Mouse (Mus musculus) hindbrain, embryonic 12.5 days (tissue): ENCODE results near the gene D2hgdh. TPM values are rescaled to one million over a fixed set of nuclear protein-coding genes. Genes with fewer than 3 reads are reported as not detected.
"Not testable (repeated sequence)": the region's sequence is repeated elsewhere in the genome, so short reads cannot be mapped to it uniquely, and the experiment has no call there.

Experiments
- ATAC-seq: fragments of 200-750 bp; cut with Nextera tagmentation; 2 replicates; pipeline ENCODE4 v1.8.0; 2017; ENCODE audit warnings: moderate TSS enrichment; ENCODE audit not compliant: low FRiP score
- H3K27ac ChIP-seq: fragments of 300-500 bp; sonication (generic); 2 replicates; pipeline ENCODE4 v1.5.1; 2016; ENCODE audit warnings: mild to moderate bottlenecking
- H3K27me3 ChIP-seq: fragments of 300-500 bp; sonication (generic); 2 replicates; pipeline ENCODE4 v1.6.1; 2016; ENCODE audit warnings: mild to moderate bottlenecking
- H3K36me3 ChIP-seq: fragments of 300-500 bp; sonication (generic); 2 replicates; pipeline ENCODE4 v1.6.1; 2016; ENCODE audit warnings: mild to moderate bottlenecking
- H3K4me1 ChIP-seq: fragments of 300-500 bp; sonication (generic); 2 replicates; pipeline ENCODE4 v1.6.1; 2016
- H3K4me2 ChIP-seq: fragments of 300-500 bp; sonication (generic); replicated peaks from 2 replicates; pipeline ENCODE4 v1.6.1; 2016; ENCODE audit warnings: mild to moderate bottlenecking
- H3K4me3 ChIP-seq: fragments of 300-500 bp; sonication (generic); 2 replicates; pipeline ENCODE4 v1.5.1; 2016; ENCODE audit warnings: mild to moderate bottlenecking
- H3K9ac ChIP-seq: fragments of 300-500 bp; sonication (generic); 2 replicates; pipeline ENCODE4 v1.6.1; 2016; ENCODE audit warnings: mild to moderate bottlenecking, moderate library complexity
- H3K9me3 ChIP-seq: fragments of 300-500 bp; sonication (generic); replicated peaks from 2 replicates; pipeline ENCODE4 v1.6.1; 2016; ENCODE audit warnings: mild to moderate bottlenecking
- WGBS: fragments of 180-500 bp; shearing (Covaris S2); methylation state at CpG from one replicate; pipeline ENCODE4 v1.1.7; 2016; 5-methylcytosine and 5-hydroxymethylcytosine counted together
- polyA plus RNA-seq: library from polyadenylated mRNA; unstranded; fragments of >200 nt; fragmentation: Nextera tagmentation; extraction: Ambion mirVana; gene quantifications from 2 replicates; pipeline ENCODE4 v1.2.1, GENCODE M21; 2016

Gene D2hgdh
- polyA plus RNA-seq, 1 experiment from 2014 or later = 17.0 TPM

- WGBS = 90% methylated on average over 4 of the region's 4 CpGs
- ATAC-seq = no peak; the same call in 1 of the 2 replicates
- H3K9me3 ChIP-seq = no peaks in the 10 kb centered on the region
- no peaks in the 10 kb centered on the region for H3K4me1 ChIP-seq
- no peaks in the 10 kb centered on the region for H3K27me3 ChIP-seq
- H3K4me2 ChIP-seq = no peak overlapping the region
- H3K27ac ChIP-seq = no peak overlapping the region
- H3K4me3 ChIP-seq = no peak overlapping the region
- no peak overlapping the region for H3K9ac ChIP-seq
- H3K36me3 ChIP-seq = peaks cover 16% of the 10 kb centered on the region
These were observed 10.5 kb downstream of the D2hgdh start for GRCm38 (mm10) chr1:93835211-93835610.

DNA sequence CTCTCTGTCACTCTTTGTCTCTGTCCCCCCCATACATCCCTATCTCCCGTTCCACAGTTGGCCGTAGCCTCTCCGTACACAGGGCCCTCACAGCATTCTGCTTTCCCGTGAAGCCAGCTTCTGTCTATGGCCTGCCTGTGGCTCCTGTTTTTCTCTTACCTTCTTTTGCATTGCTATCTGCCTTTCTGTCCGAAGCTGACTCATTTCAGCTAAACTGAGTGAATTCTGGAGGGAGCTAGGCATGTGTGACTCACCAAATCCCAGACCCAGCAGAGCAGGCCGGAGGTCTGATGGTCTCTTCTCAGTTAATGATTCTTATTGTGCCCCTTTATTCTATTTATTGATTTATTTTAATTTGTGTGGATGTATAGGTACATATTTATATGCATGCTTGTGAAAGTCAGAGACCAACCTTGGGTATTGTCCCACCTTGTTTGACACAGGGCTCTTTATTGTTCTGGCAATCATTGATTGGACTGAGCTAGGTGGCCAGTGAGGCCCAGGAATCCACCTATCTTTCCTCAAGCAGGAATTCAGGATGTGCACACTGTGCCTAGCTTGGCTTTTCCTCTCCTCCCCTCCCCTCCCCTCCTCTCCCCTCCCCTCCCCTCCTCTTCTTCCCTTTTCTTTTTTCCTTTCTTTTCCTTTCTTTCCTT lies 11.3 kb downstream of the D2hgdh start:
- H3K36me3 ChIP-seq = peaks cover 16% of the 10 kb centered on the region
- H3K4me1 ChIP-seq = no peaks in the 10 kb centered on the region
- 92% methylated on average over 6 of the region's 6 CpGs for WGBS
- H3K27ac ChIP-seq = no peak overlapping the region
- no peak for ATAC-seq
- H3K27me3 ChIP-seq = no peaks in the 10 kb centered on the region
- no peaks in the 10 kb centered on the region for H3K9me3 ChIP-seq
- H3K4me2 ChIP-seq = no peak overlapping the region
- no peak overlapping the region for H3K4me3 ChIP-seq
- H3K9ac ChIP-seq = no peak overlapping the region

DNA sequence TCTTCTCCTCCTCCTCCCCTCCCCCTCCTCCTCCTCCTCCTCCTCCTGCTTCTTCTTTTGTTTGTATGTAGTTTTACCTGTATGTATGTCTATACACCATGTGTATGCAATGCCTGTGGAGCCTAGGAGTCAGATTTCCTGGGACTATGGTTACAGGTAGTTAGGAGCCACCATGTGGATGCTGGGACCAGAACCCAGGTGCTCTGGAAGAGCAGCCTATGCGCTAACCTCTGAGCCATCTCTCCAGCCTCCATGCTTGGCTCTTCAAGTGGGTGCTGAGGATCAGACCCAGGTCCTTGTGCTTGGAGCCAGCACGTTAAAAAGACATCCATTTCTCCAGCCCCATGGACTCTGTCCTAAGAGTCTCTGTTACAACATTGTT lies 11.8 kb downstream of the D2hgdh start:
- Histone ChIP-seq H3K9me3 (no peaks in the 10 kb centered on the region), H3K27me3 (no peaks in the 10 kb centered on the region), H3K36me3 (peaks cover 16% of the 10 kb centered on the region), H3K27ac (no peak overlapping the region), H3K4me1 (no peaks in the 10 kb centered on the region), H3K9ac (no peak overlapping the region), H3K4me3 (no peak overlapping the region), H3K4me2 (no peak overlapping the region)
- 98% methylated on average over 2 of the region's 2 CpGs for WGBS
- no peak for ATAC-seq

- Histone ChIP-seq H3K9me3 (no peaks in the 10 kb centered on the region), H3K4me1 (no peaks in the 10 kb centered on the region), H3K9ac (no peak overlapping the region), H3K4me2 (no peak overlapping the region), H3K27ac (no peak overlapping the region), H3K27me3 (no peaks in the 10 kb centered on the region), H3K4me3 (no peak overlapping the region), H3K36me3 (peaks cover 16% of the 10 kb centered on the region)
- no peak for ATAC-seq
- WGBS = 95% methylated on average over 8 of the region's 8 CpGs
These were observed 12.6 kb downstream of the D2hgdh start for GRCm38 (mm10) chr1:93837335-93837734.

DNA sequence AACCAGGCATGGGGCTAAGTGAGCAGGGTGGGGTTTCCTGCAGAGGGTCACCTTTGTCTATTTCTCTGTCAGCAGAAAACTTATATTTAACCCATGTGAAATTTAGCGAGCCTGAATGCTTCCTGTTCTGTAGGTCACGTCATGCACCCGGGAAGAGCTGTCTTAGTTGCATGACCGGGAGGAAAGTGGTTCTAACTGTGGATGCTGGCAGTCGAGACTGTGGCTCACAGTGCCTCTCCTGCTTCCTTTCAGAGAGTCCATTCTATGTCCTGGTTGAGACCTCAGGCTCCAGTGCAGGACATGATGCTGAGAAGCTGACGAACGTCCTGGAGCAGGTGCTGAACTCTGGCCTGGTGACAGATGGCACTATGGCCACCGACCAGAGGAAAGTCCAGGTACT lies 13.9 kb downstream of the D2hgdh start:
- H3K9me3 ChIP-seq, H3K27ac ChIP-seq, H3K4me3 ChIP-seq, H3K4me1 ChIP-seq, H3K9ac ChIP-seq, H3K4me2 ChIP-seq, ATAC-seq, H3K27me3 ChIP-seq: not testable (repeated sequence)
- WGBS = 92% methylated on average over 8 of the region's 8 CpGs
- H3K36me3 ChIP-seq = peaks cover 16% of the 10 kb centered on the region

DNA sequence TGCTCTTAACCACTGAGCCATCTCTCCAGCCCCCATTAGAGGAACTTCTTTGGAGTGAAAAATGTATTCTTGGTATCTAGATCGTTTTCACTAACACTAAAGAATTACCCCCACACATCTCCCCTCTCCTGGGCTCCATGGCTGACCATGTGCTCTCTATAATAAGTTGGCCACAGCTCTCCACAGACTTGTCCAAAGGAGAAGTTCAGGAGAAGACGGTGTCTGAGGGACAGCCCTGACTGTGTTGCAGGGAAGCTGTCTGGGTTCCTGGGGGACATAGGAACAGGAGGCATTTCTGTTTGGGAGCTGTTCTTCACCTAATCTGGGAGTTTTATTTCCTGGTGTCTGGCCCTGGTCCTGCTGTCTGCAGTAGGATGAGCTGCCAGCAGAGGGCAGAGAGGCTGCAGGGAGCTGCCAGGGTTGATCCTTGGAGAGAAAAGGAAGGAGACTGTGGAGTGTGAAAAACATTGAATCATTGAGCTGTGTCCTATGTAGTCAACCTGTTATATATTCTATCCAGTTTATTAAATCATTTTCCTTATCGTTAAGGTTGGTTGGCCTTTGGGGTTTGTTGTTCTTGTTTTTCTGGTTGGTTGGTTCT lies 21.2 kb downstream of the D2hgdh start:
- not testable (repeated sequence) for H3K9me3 ChIP-seq, H3K36me3 ChIP-seq, H3K4me3 ChIP-seq, H3K4me2 ChIP-seq, H3K4me1 ChIP-seq, ATAC-seq, H3K9ac ChIP-seq, H3K27ac ChIP-seq, H3K27me3 ChIP-seq
- WGBS = 91% methylated on average over 2 of the region's 3 CpGs

DNA sequence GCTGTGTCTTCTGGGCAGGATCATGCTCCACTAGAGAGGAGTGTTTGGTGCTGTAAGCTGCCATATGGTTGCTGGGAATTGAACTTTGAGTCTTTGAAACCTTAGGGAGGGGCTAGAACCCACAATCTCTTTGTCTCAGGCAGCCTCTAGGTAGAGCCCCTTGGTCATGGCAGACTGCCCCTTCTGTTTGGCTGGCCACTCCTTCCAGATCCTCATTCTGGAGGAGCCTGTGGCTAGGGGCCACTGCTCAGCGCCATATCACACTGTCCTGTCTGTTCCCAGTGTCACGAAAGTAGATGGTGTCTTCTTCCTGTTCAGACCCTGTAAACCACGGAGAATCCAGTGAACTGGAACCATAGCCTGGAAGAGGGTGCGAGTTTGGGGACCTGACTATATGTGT lies 31.1 kb downstream of the D2hgdh start:
- not testable (repeated sequence) for H3K9ac ChIP-seq, ATAC-seq, H3K9me3 ChIP-seq, H3K36me3 ChIP-seq, H3K27ac ChIP-seq, H3K4me3 ChIP-seq, H3K4me2 ChIP-seq, H3K27me3 ChIP-seq, H3K4me1 ChIP-seq
- 84% methylated on average over 4 of the region's 4 CpGs for WGBS

DNA sequence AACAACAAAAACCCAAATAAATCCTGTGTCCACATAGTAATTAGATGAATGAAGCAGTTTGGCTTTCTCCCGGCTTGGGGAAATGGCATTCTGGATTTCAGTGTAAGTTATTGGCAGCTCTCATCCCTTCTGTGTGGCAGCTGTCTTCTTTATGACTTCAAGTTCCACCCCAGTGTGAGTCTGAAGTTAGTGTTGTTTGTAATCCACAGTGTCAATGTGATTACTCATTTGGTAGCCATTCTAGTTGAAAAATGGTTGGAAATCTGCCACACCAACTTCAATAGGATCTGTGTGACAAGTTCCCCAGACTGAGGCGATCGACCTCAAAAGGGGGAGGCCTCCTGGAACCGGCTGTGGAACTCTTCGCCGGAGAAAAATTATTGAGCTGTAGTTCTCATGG lies 32.7 kb downstream of the D2hgdh start:
- H3K4me3 ChIP-seq = no peak overlapping the region
- no peak overlapping the region for H3K27ac ChIP-seq
- 83% methylated on average over 6 of the region's 6 CpGs for WGBS
- no peaks in the 10 kb centered on the region for H3K36me3 ChIP-seq
- no peaks in the 10 kb centered on the region for H3K9me3 ChIP-seq
- no peaks in the 10 kb centered on the region for H3K4me1 ChIP-seq
- no peak overlapping the region for H3K9ac ChIP-seq
- H3K27me3 ChIP-seq = no peaks in the 10 kb centered on the region
- ATAC-seq = no peak
- H3K4me2 ChIP-seq = no peak overlapping the region

DNA sequence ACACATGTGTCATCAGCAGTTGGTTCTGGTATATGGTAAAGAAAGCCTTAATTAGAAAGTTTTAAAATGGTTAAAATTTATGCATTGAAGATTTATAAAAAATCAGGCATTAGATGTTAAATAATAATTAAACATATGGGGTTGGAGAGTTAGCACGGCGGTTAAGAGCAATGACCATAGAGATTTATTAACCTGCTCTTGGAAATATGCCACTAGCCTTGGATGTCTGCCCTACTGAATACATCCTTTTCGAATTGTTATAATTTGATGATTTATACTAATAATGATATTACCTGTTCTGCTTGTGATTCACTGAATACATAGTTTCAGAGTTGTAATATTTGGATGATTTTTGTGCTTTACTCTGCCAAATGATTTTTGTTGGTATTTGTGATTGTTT lies 33.3 kb downstream of the D2hgdh start:
- WGBS = 91% methylated on average over 3 of the region's 3 CpGs
- H3K27me3 ChIP-seq = no peaks in the 10 kb centered on the region
- no peak overlapping the region for H3K4me2 ChIP-seq

DNA sequence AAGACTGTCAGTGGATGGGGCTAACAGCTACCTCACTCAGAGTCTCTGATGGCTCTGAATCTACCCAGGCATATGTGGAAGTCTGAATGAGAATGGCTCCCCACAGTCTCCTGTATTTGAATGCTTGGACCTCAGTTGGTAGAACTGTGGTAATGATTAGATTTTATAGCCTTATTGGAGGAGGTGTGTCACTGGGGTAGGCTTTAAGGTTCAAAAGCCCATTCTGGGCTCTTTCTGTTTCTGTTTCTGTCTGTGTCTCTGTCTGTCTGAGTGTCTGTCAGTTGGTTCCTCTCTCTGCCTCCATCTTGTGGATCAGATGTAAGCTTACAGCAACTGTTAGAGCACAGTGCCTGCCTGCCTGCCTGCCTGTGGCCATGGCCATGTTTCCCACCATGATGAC lies 34.9 kb downstream of the D2hgdh start:
- no peak overlapping the region for H3K9ac ChIP-seq
- no peaks in the 10 kb centered on the region for H3K27me3 ChIP-seq
- H3K4me2 ChIP-seq = no peak overlapping the region
- H3K9me3 ChIP-seq = no peaks in the 10 kb centered on the region
- H3K4me3 ChIP-seq = no peak overlapping the region
- H3K36me3 ChIP-seq = no peaks in the 10 kb centered on the region
- H3K4me1 ChIP-seq = no peaks in the 10 kb centered on the region
- ATAC-seq = no peak
- H3K27ac ChIP-seq = no peak overlapping the region

More for the DNA sequence above, 33.3 kb downstream of the D2hgdh start:
- no peaks in the 10 kb centered on the region for H3K36me3 ChIP-seq
- ATAC-seq = no peak
- H3K4me3 ChIP-seq = no peak overlapping the region
- H3K9ac ChIP-seq = no peak overlapping the region
- no peak overlapping the region for H3K27ac ChIP-seq
- no peaks in the 10 kb centered on the region for H3K4me1 ChIP-seq
- H3K9me3 ChIP-seq = no peaks in the 10 kb centered on the region

- not testable (repeated sequence) for ATAC-seq, H3K9ac ChIP-seq, H3K27me3 ChIP-seq, H3K4me1 ChIP-seq, H3K36me3 ChIP-seq, H3K4me2 ChIP-seq, H3K4me3 ChIP-seq, H3K9me3 ChIP-seq, H3K27ac ChIP-seq
- WGBS = 56% methylated on average over 2 of the region's 2 CpGs
These were observed 36.3 kb downstream of the D2hgdh start, which contains the start of gene Gal3st2 for GRCm38 (mm10) chr1:93861048-93861447. TSS of gene Gal3st2 (plus strand) at chr1:93861306.

DNA sequence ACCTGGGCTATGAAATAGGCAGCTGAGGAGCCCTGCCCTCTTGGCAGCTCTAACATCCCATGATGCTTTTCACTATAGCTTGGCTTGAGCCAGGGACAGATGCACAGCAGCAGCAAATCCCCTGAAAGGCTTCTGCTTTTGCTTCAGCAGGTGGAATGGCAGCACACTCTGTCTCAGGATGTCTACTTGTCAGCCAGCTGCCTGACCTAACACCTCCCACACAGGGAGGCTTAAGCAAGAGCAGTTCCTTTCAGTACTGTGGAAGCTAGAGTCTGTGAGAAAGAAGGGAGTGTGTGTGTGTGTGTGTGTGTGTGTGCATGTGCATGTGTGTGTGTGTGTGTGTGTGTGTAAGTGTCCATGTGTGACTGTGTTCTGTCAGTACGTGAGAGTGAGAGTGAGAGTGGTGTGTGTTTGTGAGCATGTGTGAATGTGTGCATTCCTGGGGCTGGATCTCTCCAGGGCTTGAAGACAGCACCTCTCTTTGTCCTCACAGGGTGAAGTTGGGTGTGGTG lies 46.9 kb downstream of the D2hgdh start:
- H3K4me2 ChIP-seq, H3K36me3 ChIP-seq, H3K4me1 ChIP-seq, H3K27ac ChIP-seq, ATAC-seq, H3K4me3 ChIP-seq, H3K9me3 ChIP-seq, H3K27me3 ChIP-seq, H3K9ac ChIP-seq: not testable (repeated sequence)
- WGBS = 50% methylated on average over 1 of the region's 1 CpGs

GRCm38 (mm10) chr1:93874405-93874804 lies 49.7 kb downstream of the D2hgdh start:
- not testable (repeated sequence) for H3K36me3 ChIP-seq, H3K4me3 ChIP-seq, H3K27ac ChIP-seq, ATAC-seq, H3K9ac ChIP-seq, H3K27me3 ChIP-seq, H3K4me2 ChIP-seq, H3K4me1 ChIP-seq, H3K9me3 ChIP-seq
- 91% methylated on average over 15 of the region's 22 CpGs for WGBS
